Mouse (Mus musculus) frontal cortex, postnatal 10 days (tissue): ENCODE measurements around the gene Slc4a1.

Source experiments
- DNase-seq, 2 experiments: peaks; one replicate each; pipeline ENCODE4 v3.0.0; 2022; ENCODE audit warnings: low spot score in 2 of 2, mixed read lengths in 1 of 2

Slc4a1 gene

GRCm38 (mm10) chr11:102304141-102304540, 61.9 kb downstream of the Slc4a1 start:
- no peak for DNase-seq

GRCm38 (mm10) chr11:102299839-102300238, 66.2 kb downstream of the Slc4a1 start:
- no peak for DNase-seq
